ENCODE assay signal across 10 mouse cellular contexts in genomic region chr4:100664619-100665264, GRCm38 (mm10).
DNase-seq lines count a peak whose midpoint lies in the region; ATAC-seq lines count a peak whose summit lies in the region.
"Had no signal": no experiment of that assay in that cellular context is flagged by ENCODE, and none has a peak within 500 bp of the region (broad histone marks: within the 10 kb centered on the region; RNA-seq: fewer than 3 reads in every experiment).

No protein-coding gene starts in this region.

- H3K9me3 ChIP-seq in forebrain, embryonic 16.5 days (ENCODE audit: control insufficient read depth, low read length), result no peaks in the 10 kb centered on the region
- no peaks in the 10 kb centered on the region for H3K9me3 ChIP-seq in midbrain, embryonic 14.5 days (ENCODE audit: control insufficient read depth, low read length)
- H3K9me3 ChIP-seq: liver, embryonic 13.5 days had no signal

- WGBS in forebrain, embryonic 16.5 days, result 29% methylated on average over 5 of the region's 5 CpGs
- WGBS in midbrain, embryonic 14.5 days, result 9% methylated on average over 5 of the region's 5 CpGs

- no peak overlapping the region for H3K4me3 ChIP-seq in forebrain, embryonic 16.5 days (replicated peaks; ENCODE audit: low read length)
- no peak overlapping the region for H3K4me3 ChIP-seq in midbrain, embryonic 14.5 days (replicated peaks; ENCODE audit: low read depth, low read length)
- H3K4me3 ChIP-seq: erythroblast, embryonic 14.5 days; liver, embryonic 13.5 days had no signal

- no peaks in the 10 kb centered on the region for H3K36me3 ChIP-seq in forebrain, embryonic 16.5 days (ENCODE audit: control insufficient read depth, insufficient read depth)
- no peaks in the 10 kb centered on the region for H3K36me3 ChIP-seq in midbrain, embryonic 14.5 days (ENCODE audit: control insufficient read depth, insufficient read depth, low read length)
- H3K36me3 ChIP-seq: liver, embryonic 13.5 days had no signal

- H3K4me2 ChIP-seq in forebrain, embryonic 16.5 days (ENCODE audit: low read length), result no peak overlapping the region
- no peak overlapping the region for H3K4me2 ChIP-seq in midbrain, embryonic 14.5 days (ENCODE audit: low read length)
- H3K4me2 ChIP-seq: liver, embryonic 13.5 days had no signal

- H3K4me1 ChIP-seq in forebrain, embryonic 16.5 days (replicated peaks; ENCODE audit: control insufficient read depth, insufficient read depth, low read length), result no peaks in the 10 kb centered on the region; the same call in 1 of the 2 replicates
- H3K4me1 ChIP-seq in midbrain, embryonic 14.5 days (ENCODE audit: control insufficient read depth, insufficient read depth, low read length), result peaks cover 11% of the 10 kb centered on the region
- H3K4me1 ChIP-seq: liver, embryonic 13.5 days had no signal

- peak; percentile 87 for DNase-seq in Muller cell, postnatal 12 days (ENCODE audit: inconsistent ontology term)
- DNase-seq in brain, adult 2 months (ENCODE audit: low read depth, low spot score), result peak; percentile 61
- peak; percentile 85 for DNase-seq in midbrain, embryonic 14.5 days
- DNase-seq in yolk sac, embryonic 10.5 days (ENCODE audit: low spot score), result no peak
- DNase-seq in spleen, adult 18-20 months, result no peak
- DNase-seq in liver, result no peak
- DNase-seq: heart, postnatal 10 days; liver, embryonic 13.5 days had no signal

- ATAC-seq in forebrain, embryonic 16.5 days, result peak; percentile 58; the same call in 1 of the 2 replicates
- ATAC-seq in midbrain, embryonic 14.5 days (ENCODE audit: low FRiP score, low TSS enrichment), result peak; percentile 70; the same call in 1 of the 2 replicates

- H3K27ac ChIP-seq in forebrain, embryonic 16.5 days (ENCODE audit: low read length), result no peak overlapping the region
- peak overlapping the region; percentile 15 for H3K27ac ChIP-seq in midbrain, embryonic 14.5 days (replicated peaks; ENCODE audit: low read depth, low read length)
- H3K27ac ChIP-seq: liver, embryonic 13.5 days had no signal

- no peaks in the 10 kb centered on the region for H3K27me3 ChIP-seq in forebrain, embryonic 16.5 days (replicated peaks; ENCODE audit: control insufficient read depth, insufficient read depth, low read length)
- H3K27me3 ChIP-seq in midbrain, embryonic 14.5 days (ENCODE audit: control insufficient read depth, insufficient read depth, low read length), result no peaks in the 10 kb centered on the region
- H3K27me3 ChIP-seq: liver, embryonic 13.5 days had no signal

- no peak overlapping the region for H3K9ac ChIP-seq in forebrain, embryonic 16.5 days (replicated peaks; ENCODE audit: low read depth, low read length)
- H3K9ac ChIP-seq in midbrain, embryonic 14.5 days (replicated peaks; ENCODE audit: low read length), result no peak overlapping the region
- H3K9ac ChIP-seq: liver, embryonic 13.5 days had no signal

Comparison
In these comparisons a context has a peak if more than half of its experiments do, and no peak if none do; other contexts are left out.
1. DNase-seq: peak in Muller cell, postnatal 12 days (single experiment), brain, adult 2 months (single experiment) and midbrain, embryonic 14.5 days (single experiment); none in yolk sac, embryonic 10.5 days (single experiment), spleen, adult 18-20 months (0 of 2) and liver (single experiment).